Mouse (Mus musculus) stomach, postnatal 0 days (tissue): ENCODE results near the gene Vdr. TPM values are rescaled to one million over a fixed set of nuclear protein-coding genes. Genes with fewer than 3 reads are reported as not detected.

Experiments
- ATAC-seq: fragments of 200-750 bp; cut with Nextera tagmentation; 2 replicates; pipeline ENCODE4 v1.8.0; 2017; ENCODE audit not compliant: low FRiP score, low TSS enrichment
- DNase-seq: peaks from one replicate; pipeline ENCODE4 v3.0.0-alpha.2; 2016; ENCODE audit warnings: low spot score
- H3K27ac ChIP-seq: fragments of 300-500 bp; sonication (generic); replicated peaks from 2 replicates; pipeline ENCODE4 v1.5.1; 2014; ENCODE audit warnings: mild to moderate bottlenecking, control low read depth
- H3K27me3 ChIP-seq: fragments of 300-500 bp; sonication (generic); 2 replicates; pipeline ENCODE4 v1.6.1; 2014; ENCODE audit warnings: low read length; ENCODE audit not compliant: control insufficient read depth, insufficient read depth
- H3K36me3 ChIP-seq: fragments of 300-500 bp; sonication (generic); 2 replicates; pipeline ENCODE4 v1.6.1; 2014; ENCODE audit warnings: low read length, mixed read lengths; ENCODE audit not compliant: control insufficient read depth, insufficient read depth
- H3K4me1 ChIP-seq: fragments of 300-500 bp; sonication (generic); replicated peaks from 2 replicates; pipeline ENCODE4 v1.6.1; 2014; ENCODE audit warnings: antibody characterized with exemption; ENCODE audit not compliant: control insufficient read depth, insufficient read depth
- H3K4me2 ChIP-seq: fragments of 300-500 bp; sonication (generic); replicated peaks from 2 replicates; pipeline ENCODE4 v1.6.1; 2014; ENCODE audit warnings: low read depth, mild to moderate bottlenecking, control low read depth, moderate library complexity
- H3K4me3 ChIP-seq: fragments of 300-500 bp; sonication (generic); 2 replicates; pipeline ENCODE4 v1.5.1; 2014; ENCODE audit warnings: low read depth, low read length, control low read depth
- H3K9ac ChIP-seq: fragments of 300-500 bp; sonication (generic); 2 replicates; pipeline ENCODE4 v1.6.1; 2014; ENCODE audit warnings: mild to moderate bottlenecking, low read length, control low read depth, mixed read lengths
- H3K9me3 ChIP-seq: fragments of 300-500 bp; sonication (generic); 2 replicates; pipeline ENCODE4 v1.6.1; 2016; ENCODE audit warnings: low read length; ENCODE audit not compliant: control insufficient read depth
- CTCF ChIP-seq: IDR thresholded peaks from 2 replicates; pipeline ENCODE4 v1.5.1; 2016; ENCODE audit warnings: antibody characterized with exemption, low read depth, mild to moderate bottlenecking, moderate library complexity
- EP300 ChIP-seq: optimal IDR thresholded peaks from 2 replicates; pipeline ENCODE3; 2016; ENCODE audit warnings: antibody characterized with exemption
- WGBS: fragments of 180-500 bp; shearing (Covaris S2); extraction: QIAGEN DNeasy Blood & Tissue Kit; methylation state at CpG from one replicate; pipeline ENCODE4 v1.1.7; 2014; 5-methylcytosine and 5-hydroxymethylcytosine counted together
- polyA plus RNA-seq: library from polyadenylated mRNA; unstranded; fragments of >200 nt; fragmentation: Nextera tagmentation; extraction: Ambion mirVana; gene quantifications from 2 replicates; pipeline ENCODE4 v1.2.1, GENCODE M21; 2015

The Vdr gene
- polyA plus RNA-seq, 1 experiment from 2014 or later = 1.4 TPM

- WGBS = 45% methylated on average over 5 of the region's 5 CpGs
- no peak for DNase-seq
- no peak overlapping the region for H3K27ac ChIP-seq
- no peak for ATAC-seq
- no peak overlapping the region for H3K9ac ChIP-seq
- no peaks in the 10 kb centered on the region for H3K27me3 ChIP-seq
- TF ChIP-seq EP300 (no peak), CTCF (no peak)
- H3K9me3 ChIP-seq = no peaks in the 10 kb centered on the region
- H3K4me2 ChIP-seq = no peak overlapping the region
- no peaks in the 10 kb centered on the region for H3K36me3 ChIP-seq
- no peaks in the 10 kb centered on the region for H3K4me1 ChIP-seq
- H3K4me3 ChIP-seq = no peak overlapping the region
These were observed 9.9 kb upstream of the Vdr start for GRCm38 (mm10) chr15:97920306-97920705.

GRCm38 (mm10) chr15:97919217-97919616, 8.8 kb upstream of the Vdr start:
- WGBS = 83% methylated on average over 7 of the region's 7 CpGs
- ATAC-seq (no peak), DNase-seq (no peak)
- Histone ChIP-seq H3K9ac (no peak overlapping the region), H3K9me3 (no peaks in the 10 kb centered on the region), H3K4me3 (no peak overlapping the region), H3K4me2 (no peak overlapping the region), H3K27ac (no peak overlapping the region), H3K4me1 (peaks cover 4% of the 10 kb centered on the region), H3K27me3 (no peaks in the 10 kb centered on the region), H3K36me3 (no peaks in the 10 kb centered on the region)
- TF ChIP-seq CTCF = no peak
- no peak for TF ChIP-seq EP300

GRCm38 (mm10) chr15:97917994-97918393, 7.6 kb upstream of the Vdr start:
- Histone ChIP-seq H3K9me3 (no peaks in the 10 kb centered on the region), H3K9ac (no peak overlapping the region), H3K4me1 (peaks cover 5% of the 10 kb centered on the region), H3K4me3 (no peak overlapping the region), H3K27ac (no peak overlapping the region), H3K36me3 (no peaks in the 10 kb centered on the region), H3K27me3 (no peaks in the 10 kb centered on the region), H3K4me2 (no peak overlapping the region)
- DNase-seq (no peak), ATAC-seq (no peak)
- no peak for TF ChIP-seq EP300
- TF ChIP-seq CTCF = no peak
- WGBS = 74% methylated on average over 9 of the region's 9 CpGs

DNA sequence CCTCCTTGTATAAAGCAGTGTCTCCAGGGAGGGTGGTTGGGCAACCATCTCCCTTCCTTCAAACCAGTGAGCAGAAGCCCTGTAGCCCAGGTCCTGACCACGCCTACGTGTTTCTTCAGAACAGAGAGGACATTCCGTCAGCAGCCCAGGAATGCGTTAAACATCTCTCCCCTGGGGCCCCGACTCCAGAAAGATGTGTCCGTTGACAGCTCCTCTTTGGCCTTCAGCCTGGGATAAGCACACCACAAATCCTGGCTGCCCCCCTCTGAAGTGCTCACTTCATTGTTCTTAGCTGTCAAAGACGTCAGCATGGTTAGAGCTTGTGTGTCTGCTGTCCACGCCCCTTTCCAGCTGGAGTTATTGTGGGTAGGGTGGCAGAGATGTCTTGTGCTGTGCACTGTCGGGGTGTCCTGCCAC, 3.9 kb upstream of the Vdr start:
- Histone ChIP-seq H3K4me3 (no peak overlapping the region), H3K27ac (no peak overlapping the region), H3K36me3 (no peaks in the 10 kb centered on the region), H3K4me1 (peaks cover 5% of the 10 kb centered on the region), H3K4me2 (0 out of 2 replicates have a peak overlapping the region, but pooled peaks have one; percentile 6), H3K9ac (no peak overlapping the region), H3K27me3 (no peaks in the 10 kb centered on the region), H3K9me3 (no peaks in the 10 kb centered on the region)
- TF ChIP-seq CTCF (no peak), EP300 (no peak)
- DNase-seq (no peak), ATAC-seq (no peak)
- WGBS = 6% methylated on average over 9 of the region's 9 CpGs

- no peak for TF ChIP-seq EP300
- no peak for TF ChIP-seq CTCF
- H3K4me1 ChIP-seq = peaks cover 6% of the 10 kb centered on the region
These were observed 2.4 kb downstream of the Vdr start for GRCm38 (mm10) chr15:97907801-97908751.

DNA sequence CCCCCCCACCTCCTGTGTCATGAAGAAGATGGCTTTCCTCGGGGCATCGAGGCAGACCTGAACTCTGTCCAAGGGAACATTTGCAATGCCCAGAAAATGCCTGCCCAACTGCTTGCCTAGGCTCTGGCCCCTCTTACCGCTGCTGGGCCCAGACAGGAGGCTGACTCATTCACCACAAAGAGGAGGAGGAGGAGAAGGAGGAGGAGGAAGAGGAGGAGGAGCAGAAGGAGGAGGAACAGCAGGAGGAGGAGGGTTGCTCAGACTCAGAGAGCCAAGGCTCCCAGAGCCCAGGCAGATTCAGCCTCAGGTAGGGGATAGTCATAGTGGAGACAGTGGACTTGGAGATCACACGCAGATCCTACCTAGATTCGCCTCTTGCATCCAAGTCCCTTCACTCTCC, 3.2 kb downstream of the Vdr start:
- 45% methylated on average over 5 of the region's 5 CpGs for WGBS
- no peak for DNase-seq
- Histone ChIP-seq H3K4me3 (peak overlapping the region; percentile 49; the same call in 1 of the 2 replicates), H3K9ac (no peak overlapping the region), H3K9me3 (no peaks in the 10 kb centered on the region), H3K4me2 (peak overlapping the region; percentile 89), H3K27ac (no peak overlapping the region), H3K4me1 (peaks cover 6% of the 10 kb centered on the region), H3K36me3 (no peaks in the 10 kb centered on the region), H3K27me3 (no peaks in the 10 kb centered on the region)
- ATAC-seq = no peak
- TF ChIP-seq EP300 (no peak), CTCF (no peak)

More at GRCm38 (mm10) chr15:97907801-97908751, 2.4 kb downstream of the Vdr start:
- Histone ChIP-seq H3K4me2 (peak overlapping the region; percentile 89), H3K4me3 (peak overlapping the region; percentile 49), H3K9me3 (no peaks in the 10 kb centered on the region), H3K36me3 (no peaks in the 10 kb centered on the region), H3K27ac (no peak overlapping the region), H3K9ac (peak overlapping the region; percentile 60), H3K27me3 (no peaks in the 10 kb centered on the region)
- peak; percentile 92 for DNase-seq
- WGBS = 1% methylated on average over 59 of the region's 59 CpGs
- ATAC-seq = peak; percentile 91
